Mouse (Mus musculus) embryonic fibroblast, embryonic 13.5 days (primary cell): ENCODE results near the gene Prelid3b.

Experiments
- CTCF ChIP-seq: IDR thresholded peaks from 2 replicates; pipeline ENCODE4 v1.5.1; 2011; ENCODE audit warnings: mild to moderate bottlenecking, control low read depth, low read length, moderate library complexity, borderline replicate concordance; ENCODE audit not compliant: insufficient read depth
- POLR2A ChIP-seq: IDR thresholded peaks from 2 replicates; pipeline ENCODE4 v1.6.1; 2011; ENCODE audit warnings: low read depth, mild to moderate bottlenecking, control low read depth, low read length, moderate library complexity

DNA sequence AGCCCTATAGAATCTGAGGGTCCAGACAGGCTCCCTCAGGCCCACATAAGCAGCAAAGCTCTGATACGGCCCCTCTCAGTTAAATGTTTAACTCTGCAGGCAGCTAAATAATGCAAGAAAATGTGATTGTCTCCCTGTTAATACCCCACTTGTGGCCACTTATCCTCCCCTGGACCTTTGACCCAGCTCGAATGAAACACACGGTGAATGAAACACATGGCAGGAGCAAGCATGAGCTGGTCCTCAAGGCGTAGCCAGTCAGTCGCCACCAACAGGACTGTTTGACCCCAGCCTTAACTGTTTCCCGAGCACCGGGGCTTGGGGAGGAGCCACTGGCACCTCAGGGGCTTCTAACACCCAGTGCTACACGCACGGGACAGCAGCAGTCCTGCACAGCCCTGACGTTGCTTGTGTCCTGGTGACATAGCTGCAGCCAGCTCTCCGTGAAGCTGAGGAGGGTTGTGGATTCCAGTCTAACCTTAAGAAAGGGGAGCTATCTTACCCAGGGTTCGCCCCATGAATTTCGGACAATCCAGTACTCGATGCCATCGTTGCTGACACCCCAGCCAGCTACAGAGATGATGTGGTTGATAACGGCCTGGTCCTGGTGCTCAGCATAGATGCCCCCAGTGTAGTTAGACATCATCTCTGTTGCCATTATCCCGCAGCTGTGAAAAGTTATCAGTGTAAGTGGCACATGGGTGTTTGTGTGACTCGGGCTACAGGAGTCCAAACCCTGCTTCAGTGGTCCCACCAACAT is 44.6 kb downstream of the Prelid3b start:
- no peak for TF ChIP-seq POLR2A
- TF ChIP-seq CTCF: no peak
